Mouse (Mus musculus) R1 (cell line): ENCODE measurements around the gene Gm16381.
"Not testable (repeated sequence)": the region's sequence is repeated elsewhere in the genome, so short reads cannot be mapped to it uniquely, and the experiment has no call there.

Experiments
- DNase-seq: peaks from one replicate; pipeline ENCODE4 v3.0.0-alpha.2; 2018; ENCODE audit warnings: low read depth, low spot score

Gene Gm16381

GRCm38 (mm10) chr12:87644520-87644919, at the start of gene Gm16381:
Gm16381 (minus strand) TSS chr12:87644620.
- DNase-seq, result not testable (repeated sequence)

GRCm38 (mm10) chr12:87652916-87653703, 8.7 kb upstream of the Gm16381 start:
- DNase-seq, result not testable (repeated sequence)

- not testable (repeated sequence) for DNase-seq
These were observed 25.9 kb downstream of the Gm16381 start, which contains the start of gene Gm4027 for GRCm38 (mm10) chr12:87618569-87618968. Gm4027 (plus strand) TSS chr12:87618869.

- DNase-seq, result not testable (repeated sequence)
These were observed 42.0 kb downstream of the Gm16381 start, which contains the start of gene Oog1 for GRCm38 (mm10) chr12:87602388-87602787. Oog1 (plus strand) TSS chr12:87602688.

- not testable (repeated sequence) for DNase-seq
These were observed 43.0 kb downstream of the Gm16381 start for GRCm38 (mm10) chr12:87601388-87601787.
